ENCODE assay signal across 10 mouse cellular contexts in genomic region chr14:45456502-45456846, GRCm38 (mm10). TPM values are rescaled to one million over a fixed set of nuclear protein-coding genes. Genes with fewer than 3 reads are reported as not detected.
DNase-seq lines count a peak whose midpoint lies in the region; ATAC-seq and TF ChIP-seq lines count a peak whose summit lies in the region.
"Had no signal": no experiment of that assay in that cellular context is flagged by ENCODE, and none has a peak within 500 bp of the region (broad histone marks: within the 10 kb centered on the region; RNA-seq: fewer than 3 reads in every experiment).

No protein-coding gene starts in this region.

- no peak overlapping the region for H3K4me3 ChIP-seq in layer of hippocampus, adult 2 months
- no peak overlapping the region for H3K4me3 ChIP-seq in heart, embryonic 12.5 days
- no peak overlapping the region for H3K4me3 ChIP-seq in limb, embryonic 10.5 days
- H3K4me3 ChIP-seq in stomach, embryonic 15.5 days (replicated peaks): no peak overlapping the region
- H3K4me3 ChIP-seq: limb, embryonic 13.5 days had no signal

- H3K4me1 ChIP-seq in heart, embryonic 12.5 days (replicated peaks): peaks cover 57% of the 10 kb centered on the region
- H3K4me1 ChIP-seq in limb, embryonic 10.5 days: peaks cover 53% of the 10 kb centered on the region
- H3K4me1 ChIP-seq in stomach, embryonic 15.5 days: peaks cover 21% of the 10 kb centered on the region

- no peak for TF ChIP-seq CTCF in layer of hippocampus, adult 2 months (conservative IDR thresholded peaks at IDR 0.05)

- 0% methylated on average over 1 of the region's 1 CpGs for WGBS in heart, embryonic 12.5 days
- WGBS in limb, embryonic 10.5 days: no CpG with 5 or more reads among the region's 1 CpGs
- no CpG with 5 or more reads among the region's 1 CpGs for WGBS in stomach, embryonic 15.5 days

- H3K4me2 ChIP-seq in heart, embryonic 12.5 days: no peak overlapping the region
- H3K4me2 ChIP-seq in stomach, embryonic 15.5 days: no peak overlapping the region
- H3K4me2 ChIP-seq: limb, embryonic 13.5 days had no signal

- no peaks in the 10 kb centered on the region for H3K27me3 ChIP-seq in heart, embryonic 12.5 days (replicated peaks)
- H3K27me3 ChIP-seq in limb, embryonic 10.5 days (ENCODE audit: low read depth, poor library complexity, severe bottlenecking): no peaks in the 10 kb centered on the region
- no peaks in the 10 kb centered on the region for H3K27me3 ChIP-seq in stomach, embryonic 15.5 days (replicated peaks)
- H3K27me3 ChIP-seq: limb, embryonic 13.5 days had no signal

- ATAC-seq in heart, embryonic 12.5 days (ENCODE audit: insufficient number of reproducible peaks, low FRiP score): peak; percentile 26; the same call in 1 of the 2 replicates
- ATAC-seq in stomach, embryonic 15.5 days (ENCODE audit: insufficient read depth, low FRiP score, low read depth): peak; percentile 19; the same call in 1 of the 2 replicates
- ATAC-seq in megakaryocyte-erythroid progenitor cell, adult 5-6 weeks (replicated peaks; ENCODE audit: low FRiP score, low TSS enrichment, poor library complexity, severe bottlenecking): no peak

- peak overlapping the region; percentile 74 for H3K27ac ChIP-seq in layer of hippocampus, adult 2 months
- H3K27ac ChIP-seq in heart, embryonic 12.5 days (ENCODE audit: poor library complexity, severe bottlenecking): peak overlapping the region; percentile 52
- peak overlapping the region; percentile 67; the same call in 1 of the 2 replicates for H3K27ac ChIP-seq in limb, embryonic 10.5 days
- peak overlapping the region; percentile 18; the same call in 1 of the 2 replicates for H3K27ac ChIP-seq in stomach, embryonic 15.5 days
- H3K27ac ChIP-seq: limb, embryonic 13.5 days had no signal

- peaks cover 41% of the 10 kb centered on the region for H3K36me3 ChIP-seq in heart, embryonic 12.5 days
- H3K36me3 ChIP-seq in limb, embryonic 10.5 days: peaks cover 39% of the 10 kb centered on the region
- peaks cover 11% of the 10 kb centered on the region; the same call in 1 of the 2 replicates for H3K36me3 ChIP-seq in stomach, embryonic 15.5 days

- no peak for DNase-seq in layer of hippocampus, adult 2 months (ENCODE audit: low spot score in 2 of 2)
- DNase-seq in layer of hippocampus, adult 9-10 months (ENCODE audit: low spot score): no peak
- DNase-seq in limb, embryonic 10.5 days (ENCODE audit: low spot score): no peak
- no peak for DNase-seq in left cerebral cortex, adult 18-20 months (ENCODE audit: low spot score in 2 of 2)
- no peak for DNase-seq in right cerebral cortex, postnatal 14 days
- DNase-seq: cerebellum, adult 11 months had no signal

- no peaks in the 10 kb centered on the region for H3K9me3 ChIP-seq in heart, embryonic 12.5 days (replicated peaks)
- H3K9me3 ChIP-seq in limb, embryonic 10.5 days (replicated peaks): no peaks in the 10 kb centered on the region
- H3K9me3 ChIP-seq in stomach, embryonic 15.5 days: no peaks in the 10 kb centered on the region
- H3K9me3 ChIP-seq: limb, embryonic 13.5 days had no signal

- H3K9ac ChIP-seq in heart, embryonic 12.5 days: no peak overlapping the region
- no peak overlapping the region for H3K9ac ChIP-seq in stomach, embryonic 15.5 days
- H3K9ac ChIP-seq: limb, embryonic 13.5 days had no signal

RNA-seq across cellular contexts. Expression of gene Gnpnat1, which starts 51.8 kb away (rescaled TPM):
- 10 to 100 TPM; 18.4 to 19.3 TPM for total RNA-seq in layer of hippocampus, adult 2 months (2021)
- 30.5 and 33.0 TPM in 2 replicates for polyA plus RNA-seq in heart, embryonic 12.5 days (2016; fragmentation: Nextera tagmentation; extraction: Ambion mirVana)
- polyA plus RNA-seq in limb, embryonic 10.5 days (2016; fragmentation: Nextera tagmentation; extraction: Ambion mirVana): 61.2 and 74.4 TPM in 2 replicates
- 55.8 and 56.4 TPM in 2 replicates for polyA plus RNA-seq in stomach, embryonic 15.5 days (2015; fragmentation: Nextera tagmentation; extraction: Ambion mirVana)
- 11.8 and 21.3 TPM in 2 replicates for total RNA-seq in megakaryocyte-erythroid progenitor cell, adult 5-6 weeks (2014; fragmentation: Nextera tagmentation)
- total RNA-seq in megakaryocyte-erythroid progenitor cell, adult 5-6 weeks (2017): 14.5 and 23.6 TPM in 2 replicates
- total RNA-seq in left cerebral cortex, adult 18-20 months (2021): 10 to 100 TPM; 19.1 to 21.1 TPM

Comparison
In these comparisons a context has a peak if more than half of its experiments do, and no peak if none do; other contexts are left out.
1. H3K27ac ChIP-seq: peak in every context shown above with its lines; median percentile 74 in layer of hippocampus, adult 2 months; 67 in limb, embryonic 10.5 days; 52 in heart, embryonic 12.5 days; 18 in stomach, embryonic 15.5 days.